Mouse (Mus musculus) G1E-ER4 (cell line): ENCODE measurements at regions not wholly inside any gene's neighbourhood (a gene's known extent, or its start where the extent isn't known, plus 50 kb on each side); places are given as distances from the start of the nearest gene placed in this dataset.

Experiments used
- GATA1 ChIP-seq: IDR thresholded peaks from one replicate; pipeline ENCODE4 v1.8.0; 2012; ENCODE audit warnings: low read length, inconsistent platforms

DNA sequence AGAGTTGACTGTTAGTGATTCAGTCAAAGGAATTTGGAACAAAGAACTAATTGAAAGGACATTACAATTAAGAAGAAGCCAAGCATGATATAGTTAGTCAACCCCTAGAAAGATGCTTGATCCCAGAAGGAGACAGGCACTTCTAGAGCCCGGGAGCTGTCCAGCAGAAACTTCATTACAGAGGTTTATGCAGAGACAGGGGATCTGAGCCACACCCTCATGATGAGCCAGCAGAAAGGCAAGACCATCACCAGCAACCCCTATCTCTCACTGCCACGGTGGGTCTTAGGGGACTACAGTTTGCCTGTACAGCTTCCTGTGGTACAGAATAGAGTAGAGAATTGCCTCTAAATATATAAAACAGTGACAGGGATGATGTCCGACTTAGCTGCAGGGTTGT lies 590.4 kb downstream of the Etnk1 start:
- no peak for TF ChIP-seq GATA1

DNA sequence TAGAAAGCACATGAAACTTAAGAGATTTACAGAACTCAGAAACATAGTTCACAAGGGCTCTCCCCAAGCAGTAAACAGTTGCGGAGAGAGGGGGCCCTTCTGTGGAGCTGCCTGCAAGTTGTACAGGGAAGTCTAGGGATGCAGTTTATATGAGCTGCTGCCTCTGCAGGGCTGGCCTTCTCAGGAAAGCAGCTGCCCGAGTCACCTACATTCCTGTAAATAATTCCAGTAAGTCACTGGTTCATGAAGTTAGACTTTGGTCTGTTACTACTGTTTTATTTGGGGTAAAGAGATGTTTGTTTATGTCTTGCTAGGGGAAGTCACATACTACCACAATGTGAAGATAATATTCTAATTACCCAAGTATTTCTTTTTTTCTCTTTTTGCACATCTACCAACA lies 601.1 kb downstream of the Etnk1 start:
- no peak for TF ChIP-seq GATA1
